Mouse (Mus musculus) C2C12 (cell line): ENCODE results near the gene Stk25.

Source experiments
- CEBPB ChIP-seq: IDR thresholded peaks from one replicate; pipeline ENCODE4 v1.6.1; 2011; ENCODE audit warnings: low read depth, mild to moderate bottlenecking, control low read depth, moderate library complexity
- CTCF ChIP-seq: IDR thresholded peaks from one replicate; pipeline ENCODE4 v1.5.1; 2011; ENCODE audit not compliant: control insufficient read depth, insufficient read depth, insufficient read length
- FOSL1 ChIP-seq: IDR thresholded peaks from one replicate; pipeline ENCODE4 v1.8.0; 2011; ENCODE audit warnings: mild to moderate bottlenecking, low read length; ENCODE audit not compliant: poor library complexity, insufficient read depth, severe bottlenecking
- MAX ChIP-seq: IDR thresholded peaks from one replicate; pipeline ENCODE4 v1.6.1; 2011; ENCODE audit warnings: mild to moderate bottlenecking, control low read depth
- MYOD1 ChIP-seq: IDR thresholded peaks from one replicate; pipeline ENCODE4 v1.6.1; 2011; ENCODE audit warnings: low read depth; ENCODE audit not compliant: control insufficient read depth, insufficient read length
- MYOG ChIP-seq: IDR thresholded peaks from one replicate; pipeline ENCODE4 v1.6.1; 2011; ENCODE audit not compliant: control insufficient read depth, insufficient read length; ENCODE audit errors: extremely low read depth
- USF1 ChIP-seq: IDR thresholded peaks from one replicate; pipeline ENCODE4 v1.6.1; 2011; ENCODE audit warnings: low read depth, mild to moderate bottlenecking, control low read depth, moderate library complexity

DNA sequence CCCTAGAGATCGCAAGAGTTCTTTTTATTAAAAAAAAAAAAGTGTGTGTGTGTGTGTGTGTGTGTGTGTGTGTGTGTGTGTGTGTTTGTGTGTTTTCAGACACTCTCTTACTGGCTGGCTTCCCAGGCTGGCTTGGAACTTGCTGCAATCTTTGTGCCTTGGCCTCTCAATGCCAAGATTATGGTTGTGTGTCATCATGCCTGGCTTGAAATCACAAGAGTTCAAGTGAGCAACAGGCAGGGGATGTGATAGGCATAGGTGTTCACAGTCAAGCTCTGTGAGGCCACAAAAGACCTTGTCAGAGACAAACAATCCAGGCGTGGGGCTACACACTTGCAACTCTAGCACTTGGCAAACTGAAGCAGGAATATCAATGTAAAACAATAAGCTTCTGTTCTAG is 19.9 kb upstream of the Stk25 start:
- TF ChIP-seq CTCF = no peak
- no peak for TF ChIP-seq MYOD1
- TF ChIP-seq USF1 = no peak
- TF ChIP-seq CEBPB = no peak
- TF ChIP-seq MAX = no peak
- TF ChIP-seq MYOG = no peak
- TF ChIP-seq FOSL1 = no peak
